Mouse (Mus musculus) left cerebral cortex, postnatal 25 days (tissue): ENCODE measurements at regions not wholly inside any gene's neighbourhood (a gene's known extent, or its start where the extent isn't known, plus 50 kb on each side); places are given as distances from the start of the nearest gene placed in this dataset.

Experiments
- DNase-seq, 2 experiments: peaks; one replicate each; pipeline ENCODE4 v3.0.0; 2022; ENCODE audit warnings: low spot score in 2 of 2, mixed read lengths in 1 of 2
- intact Hi-C: fragments of 180-260 bp; cut with DNase I; formaldehyde crosslinking; loops from one replicate; pipeline ENCODE4 v1.15.1; 2025

DNA sequence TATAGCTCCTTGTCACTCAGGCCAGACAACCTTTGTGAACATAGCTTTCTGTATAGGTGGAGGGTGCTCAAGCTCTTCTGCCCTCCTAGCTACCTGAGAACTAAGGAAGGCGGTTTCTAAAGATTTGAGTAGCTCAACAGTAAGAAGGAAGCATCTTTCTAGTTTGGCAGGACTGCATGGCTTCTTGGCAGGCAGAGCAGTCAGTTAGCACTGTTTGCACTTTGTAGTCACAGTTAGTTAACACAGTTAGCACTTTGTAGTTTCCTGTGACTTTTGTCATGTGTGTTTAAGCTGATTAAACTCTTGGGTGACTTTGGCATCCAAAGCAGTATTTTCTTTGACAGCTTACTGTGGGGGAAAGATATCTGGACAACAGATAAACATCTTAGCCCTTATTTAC is 219.7 kb downstream of the Zbbx start:
- intact Hi-C loops = no loop called here
- DNase-seq = peak in 1 of 2 experiments; percentile 18

DNA sequence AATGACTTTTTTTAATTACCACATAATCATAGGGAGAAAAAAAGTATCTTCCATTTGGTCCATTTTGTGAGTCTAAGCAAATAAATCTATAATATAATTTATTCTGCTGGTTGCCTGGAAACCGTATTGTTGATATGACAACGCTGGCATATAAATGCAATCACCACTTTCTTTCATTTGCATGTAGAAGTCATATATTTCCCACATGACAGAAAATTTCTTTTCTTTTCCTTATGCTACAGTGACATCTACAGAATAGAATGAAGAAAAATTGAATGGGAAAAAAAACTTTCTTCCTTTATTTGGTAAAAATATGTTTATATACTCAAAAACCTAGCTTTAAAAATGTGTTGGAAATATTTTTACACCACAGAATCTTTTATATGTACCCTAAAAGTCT is 243.6 kb downstream of the Zbbx start:
- intact Hi-C loops = no loop called here

DNA sequence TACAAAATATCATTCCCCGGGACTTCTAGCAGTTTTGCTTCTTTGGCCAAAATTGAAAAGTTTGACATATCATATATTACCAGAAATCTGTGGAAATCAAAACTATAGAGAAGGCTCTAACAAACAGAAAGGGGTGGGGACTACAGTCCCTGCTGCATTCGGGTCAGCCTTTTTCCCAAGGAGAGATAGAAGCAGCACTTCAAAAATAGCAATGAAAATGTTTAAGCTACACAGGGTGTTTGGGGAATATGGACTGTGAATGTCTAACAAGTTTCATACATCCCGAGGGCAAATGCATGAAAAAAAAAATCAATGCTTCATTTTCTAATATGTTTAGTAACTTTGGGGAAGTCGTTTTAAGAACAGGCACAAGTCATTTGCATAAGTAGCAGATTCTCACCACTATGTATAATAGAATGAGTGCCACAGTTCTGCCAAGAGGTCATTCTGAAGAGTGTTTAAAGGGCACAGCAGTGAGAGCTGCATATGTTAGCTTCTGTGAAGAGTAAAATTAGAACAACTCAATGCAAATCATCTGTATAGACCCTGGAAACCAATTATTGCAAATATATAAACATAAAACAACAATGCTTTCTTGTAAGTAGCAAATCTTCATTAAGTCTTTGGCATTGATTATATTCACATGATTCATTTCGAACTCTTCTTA is 244.2 kb downstream of the Zbbx start:
- no peak for DNase-seq
- intact Hi-C loops = no loop called here

More for the DNA sequence above, 243.6 kb downstream of the Zbbx start:
- DNase-seq = peak in 1 of 2 experiments; percentile 14

DNA sequence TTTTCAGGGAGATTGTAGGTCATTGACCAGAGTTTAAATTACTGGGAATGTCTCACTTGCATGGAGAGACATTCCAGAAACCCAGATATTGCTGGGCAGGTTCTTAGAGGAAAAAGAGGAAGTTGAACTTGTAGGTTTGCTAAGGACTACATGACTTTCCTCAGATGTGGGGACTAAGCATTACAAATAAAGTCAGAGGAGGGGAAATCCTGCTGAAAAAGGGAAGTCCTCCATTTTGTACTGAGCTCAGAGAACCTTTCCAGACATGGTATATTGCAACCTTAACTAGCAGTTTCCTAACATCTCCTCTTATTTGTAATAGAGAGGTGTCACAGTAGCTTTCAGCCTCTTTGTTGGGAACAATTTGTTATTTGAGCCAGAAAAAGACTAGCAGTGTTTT is 260.7 kb downstream of the Zbbx start:
- intact Hi-C loops = no loop called here
- DNase-seq = no peak
